Mouse (Mus musculus) cerebellum, adult 9-10 months (tissue): Measurements from ENCODE around the gene Pla2g3.

Experiments
- DNase-seq: peaks from one replicate; pipeline ENCODE4 v3.0.0; 2022

The Pla2g3 gene

DNA sequence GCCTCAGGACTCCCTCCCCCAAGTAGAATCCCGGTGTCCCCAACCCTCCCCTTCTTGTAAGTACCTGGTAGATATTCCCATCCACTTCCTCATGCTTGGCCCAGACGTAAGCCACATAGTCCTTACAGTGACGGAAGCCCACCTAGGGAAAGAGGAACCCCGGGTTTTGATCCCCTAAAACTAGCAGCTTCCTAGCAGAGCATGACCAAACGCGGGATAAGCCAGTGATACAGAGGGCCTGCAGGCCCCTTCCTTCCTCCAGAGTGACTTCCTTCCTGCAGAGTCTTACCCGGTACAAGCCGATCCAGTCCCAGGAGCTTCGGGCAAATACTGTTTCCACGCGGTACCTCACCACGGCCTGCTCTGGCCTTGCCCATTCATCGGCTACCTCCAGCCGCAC lies 7.4 kb downstream of the Pla2g3 start:
- no peak for DNase-seq

DNA sequence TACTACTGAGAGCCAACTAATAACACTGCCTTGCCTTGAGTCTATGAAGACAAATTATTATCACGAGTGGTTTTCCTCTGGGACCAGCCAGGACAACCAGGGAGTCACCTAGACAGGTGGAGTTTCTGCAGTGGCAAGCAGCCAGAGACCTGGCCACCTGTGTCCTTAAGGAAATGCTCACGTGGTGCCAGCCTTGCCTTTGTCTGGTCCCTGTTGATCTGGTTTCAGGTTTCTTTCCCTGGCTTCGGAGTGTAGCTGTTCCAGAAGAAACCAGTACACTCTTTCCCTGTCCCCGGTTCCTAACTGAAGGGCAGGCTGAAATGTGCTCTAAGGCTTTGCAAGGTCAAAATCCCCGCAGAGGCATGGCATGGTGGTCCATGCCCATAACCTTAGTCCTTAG lies 8.7 kb downstream of the Pla2g3 start:
- DNase-seq, result peak; percentile 51

DNA sequence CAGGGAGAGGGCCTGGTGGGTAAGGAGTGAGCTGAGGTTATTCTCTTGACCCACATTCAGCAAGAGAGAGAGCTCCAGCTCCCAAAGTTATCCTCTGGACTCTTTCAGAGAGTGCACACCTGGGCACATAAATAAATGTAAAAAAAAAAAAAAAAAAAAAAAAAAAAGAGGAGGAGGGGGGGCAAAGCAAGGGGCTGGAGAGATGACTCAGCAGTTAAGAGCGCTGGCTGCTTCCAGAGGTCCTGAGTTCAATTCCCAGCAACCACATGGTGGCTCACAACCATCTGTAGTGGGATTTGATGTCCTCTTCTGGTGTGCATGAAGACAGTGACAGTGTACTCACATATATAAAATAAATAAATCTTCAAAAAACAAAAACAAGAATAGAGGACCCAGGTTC lies 9.2 kb downstream of the Pla2g3 start:
- no peak for DNase-seq

DNA sequence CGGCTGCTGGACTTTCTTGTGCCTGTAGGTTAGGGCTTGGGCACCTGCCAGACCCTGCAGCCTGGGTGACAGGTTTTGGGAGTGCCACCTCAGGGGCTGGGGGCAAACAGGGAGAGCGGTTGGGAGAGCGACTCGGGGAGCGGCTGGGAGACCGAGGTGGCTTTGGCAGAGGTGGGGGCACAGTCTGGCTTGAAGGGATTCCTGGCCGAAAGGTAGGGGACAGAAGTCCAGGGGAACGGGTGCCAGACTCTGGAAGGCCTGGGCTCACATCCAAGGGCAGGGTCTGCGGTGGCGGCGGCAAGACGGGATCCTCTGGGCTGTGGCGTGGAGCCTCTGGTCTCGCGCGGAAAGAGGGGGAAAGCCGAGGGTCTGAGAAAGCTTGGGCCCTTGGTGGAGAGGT lies 14.0 kb downstream of the Pla2g3 start:
- DNase-seq, result peak; percentile 63

DNA sequence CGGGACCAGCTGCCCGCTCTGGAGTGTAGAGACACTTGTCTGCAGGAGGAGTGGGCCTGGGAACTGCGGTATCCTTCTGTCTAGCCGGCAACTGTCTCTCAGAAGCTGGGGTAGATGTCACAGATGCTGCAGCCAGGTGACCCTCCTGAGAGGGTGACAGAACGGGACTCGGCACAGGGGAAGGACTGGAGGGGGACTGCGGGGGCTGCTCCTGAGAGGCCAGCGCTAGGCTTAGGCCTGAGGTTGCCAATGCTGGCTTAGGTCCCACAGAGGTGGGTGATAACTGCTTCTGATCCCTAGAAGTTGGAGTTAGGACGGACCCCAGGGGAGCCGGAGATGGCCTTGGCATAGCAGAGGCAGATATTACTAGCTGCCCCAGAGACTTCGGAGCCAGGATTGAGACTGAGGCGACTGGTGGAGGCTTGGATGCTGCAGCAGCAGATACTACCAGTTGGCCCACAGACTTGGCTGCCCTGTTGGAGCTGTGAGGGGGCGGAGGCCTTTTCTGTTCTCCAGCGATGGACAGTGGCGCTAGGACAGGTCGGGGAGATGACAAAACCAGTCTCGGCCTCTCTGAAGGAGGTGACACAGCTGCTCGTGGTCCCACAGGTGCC lies 14.5 kb downstream of the Pla2g3 start:
- DNase-seq, result peak; percentile 68

DNA sequence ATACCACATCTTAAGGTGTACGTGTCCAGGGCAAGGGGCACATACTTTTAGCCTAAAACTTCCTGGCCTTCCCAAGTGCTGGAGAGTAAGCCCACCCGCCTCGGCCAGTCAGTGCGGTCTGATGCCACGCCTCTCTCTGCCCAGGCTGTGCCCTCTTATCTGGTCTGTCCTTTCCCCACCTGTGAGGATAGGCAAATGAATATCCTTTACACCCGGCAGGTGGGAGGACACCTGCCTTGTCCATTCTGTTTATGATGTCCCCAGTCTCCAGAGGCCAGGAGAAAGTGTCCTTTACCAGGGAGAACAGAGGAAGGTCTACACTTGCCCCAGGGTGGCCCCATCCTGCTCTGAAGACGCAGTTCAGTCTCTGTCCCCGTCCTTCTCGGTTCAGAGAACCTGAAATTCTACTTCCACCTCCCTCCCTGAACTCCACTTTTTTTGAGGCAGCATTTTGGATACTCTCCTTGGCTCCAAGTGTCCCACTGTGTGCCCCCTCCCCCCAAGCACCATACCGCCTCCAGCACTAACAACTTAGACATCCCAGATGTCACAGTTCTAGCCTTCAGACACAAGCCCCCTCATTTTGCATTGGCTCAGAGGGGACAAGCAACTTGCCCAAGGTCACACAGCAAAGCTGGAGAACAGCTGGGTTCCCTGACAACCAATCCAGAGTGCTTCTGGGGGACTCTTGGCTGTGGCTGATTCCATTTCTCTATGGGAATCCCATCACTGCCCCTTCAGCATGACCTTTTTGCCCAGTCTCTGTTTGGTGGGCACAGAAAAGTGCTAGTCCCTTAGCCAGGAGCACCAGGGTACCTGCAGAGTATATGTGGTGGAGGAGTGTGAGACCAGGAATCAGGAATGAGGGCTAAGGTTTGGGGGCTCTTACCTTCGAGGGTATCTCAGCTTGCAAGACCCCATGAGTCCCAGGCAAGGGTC lies 15.9 kb downstream of the Pla2g3 start:
- peak; percentile 62 for DNase-seq

DNA sequence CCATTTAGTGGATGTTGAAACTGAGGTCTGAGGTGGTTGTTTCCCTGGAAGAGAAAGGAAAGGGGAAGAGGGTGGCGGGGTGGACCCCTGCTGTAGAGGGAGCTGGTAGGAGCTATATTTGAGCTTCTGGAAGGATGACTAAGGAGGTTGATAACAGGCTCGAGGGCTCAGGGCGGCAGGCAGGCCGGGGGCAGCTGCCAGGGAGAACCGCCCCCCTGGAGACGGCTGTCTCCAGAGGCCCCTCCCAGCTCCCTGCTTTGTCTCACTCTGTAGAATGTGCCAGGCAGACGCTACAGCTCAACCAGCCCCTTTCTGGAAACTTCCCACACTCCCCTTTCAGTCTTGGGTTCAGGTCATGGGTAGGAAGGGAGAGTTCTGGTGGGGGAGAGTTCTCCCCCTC lies 20.1 kb downstream of the Pla2g3 start:
- DNase-seq, result no peak

DNA sequence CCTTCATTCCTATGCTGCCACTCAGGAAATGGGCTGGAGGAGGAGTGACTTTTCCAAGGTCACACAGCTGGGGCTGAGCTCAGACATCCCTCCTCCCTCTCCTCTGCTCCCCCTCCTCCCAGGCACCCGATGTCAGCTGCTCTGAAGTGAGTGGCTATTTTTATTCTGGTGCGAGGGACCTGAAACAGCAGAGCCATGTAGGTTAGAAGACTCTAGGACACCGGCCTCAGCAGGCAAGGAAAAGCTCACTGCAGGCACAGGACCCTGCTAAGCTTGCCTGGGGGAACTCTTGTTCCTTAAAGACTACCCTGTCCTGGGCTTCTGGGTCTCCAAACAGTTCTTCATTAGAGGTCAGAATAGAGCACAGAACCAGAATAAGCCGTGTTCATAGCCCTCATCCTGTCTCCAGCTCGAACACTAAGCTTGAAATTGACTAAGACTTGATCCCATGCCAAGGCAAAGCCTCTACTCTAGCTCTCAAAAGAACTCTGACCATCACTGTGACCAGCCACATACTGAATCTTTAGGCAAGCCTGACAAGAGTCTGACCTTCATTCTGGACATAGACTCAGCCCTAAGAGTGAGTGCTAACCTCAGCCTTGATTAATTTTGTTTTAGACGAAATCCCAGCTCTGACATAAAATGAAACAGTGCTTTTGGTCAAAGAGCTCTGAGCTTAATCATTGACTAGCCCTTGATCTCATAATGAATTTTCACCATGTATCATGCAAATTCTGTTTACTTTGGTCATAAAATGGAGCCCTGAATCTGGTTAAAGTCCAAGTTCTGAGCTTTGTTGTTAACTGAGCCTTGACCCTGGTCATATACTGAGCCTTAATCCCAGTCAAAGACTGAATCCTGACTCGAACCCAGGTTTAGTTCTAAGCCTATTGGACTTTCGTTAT lies 21.3 kb downstream of the Pla2g3 start:
- DNase-seq, result no peak

DNA sequence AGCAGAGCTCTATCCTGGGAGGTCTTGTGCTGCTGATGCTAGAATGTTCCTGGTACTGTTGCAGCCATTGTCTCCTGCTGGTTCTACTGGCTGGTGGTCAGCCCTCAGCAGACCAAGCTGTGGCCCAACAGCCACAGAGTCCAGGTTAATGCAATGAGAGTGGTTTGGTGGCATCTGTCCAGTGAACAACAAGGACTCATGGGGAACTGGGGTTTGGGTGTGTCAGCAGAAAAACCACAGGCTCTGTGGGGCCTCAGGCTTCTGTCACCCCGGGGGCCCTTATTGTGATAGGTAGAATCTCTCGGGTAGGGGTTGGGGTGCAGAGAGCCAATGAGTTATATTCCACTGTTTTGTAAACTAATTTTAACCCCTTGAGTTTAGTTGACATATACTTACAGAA lies 22.2 kb downstream of the Pla2g3 start:
- DNase-seq, result no peak

DNA sequence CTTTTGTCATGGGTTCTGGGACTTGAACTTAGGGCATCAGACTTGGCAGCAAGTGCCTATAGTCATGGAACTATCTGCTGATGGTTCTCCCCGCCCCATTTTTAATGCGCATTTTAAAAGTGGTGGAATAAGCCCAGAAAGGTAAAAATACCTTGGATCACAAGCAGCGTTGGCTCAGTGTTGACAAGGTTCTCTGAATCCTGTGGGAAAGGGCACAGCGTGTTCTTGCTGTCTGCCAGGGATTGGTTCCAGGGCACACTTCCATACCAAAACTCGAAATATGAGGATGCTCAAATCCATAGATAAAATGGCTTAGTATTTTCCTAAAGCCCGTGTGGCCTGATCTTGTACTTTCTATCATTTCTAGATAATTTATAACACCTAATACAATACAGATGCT lies 25.2 kb downstream of the Pla2g3 start:
- peak; percentile 84 for DNase-seq

DNA sequence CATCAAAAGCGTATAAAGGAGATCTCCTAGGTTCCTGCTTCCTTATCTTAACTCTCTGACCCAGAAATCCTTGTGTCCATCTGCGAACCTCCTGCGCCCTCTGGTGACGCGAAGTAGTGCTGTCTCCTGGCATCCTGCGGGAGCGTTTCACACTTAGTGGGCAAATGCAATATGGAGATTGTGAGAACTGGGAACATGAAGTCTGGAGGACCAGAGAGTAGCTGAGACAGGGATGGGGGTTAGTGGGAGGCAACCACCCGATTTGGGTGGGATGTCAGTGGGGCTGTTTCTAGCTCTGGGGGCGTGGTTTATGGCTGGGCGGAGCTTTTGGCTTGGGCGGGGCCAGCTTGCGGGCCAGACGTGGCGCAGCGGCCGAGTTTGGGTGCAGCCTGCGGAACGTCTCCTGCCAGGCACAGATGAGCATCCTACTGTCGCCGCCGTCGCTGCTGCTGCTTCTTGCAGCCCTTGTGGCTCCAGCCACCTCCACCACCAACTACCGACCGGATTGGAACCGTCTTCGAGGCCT lies 26.5 kb downstream of the Pla2g3 start, which contains the start of gene Selenom:
Gene Selenom (plus strand): TSS at position 156 of the 526 bp plus-strand sequence.
- DNase-seq, result peak; percentile 97

DNA sequence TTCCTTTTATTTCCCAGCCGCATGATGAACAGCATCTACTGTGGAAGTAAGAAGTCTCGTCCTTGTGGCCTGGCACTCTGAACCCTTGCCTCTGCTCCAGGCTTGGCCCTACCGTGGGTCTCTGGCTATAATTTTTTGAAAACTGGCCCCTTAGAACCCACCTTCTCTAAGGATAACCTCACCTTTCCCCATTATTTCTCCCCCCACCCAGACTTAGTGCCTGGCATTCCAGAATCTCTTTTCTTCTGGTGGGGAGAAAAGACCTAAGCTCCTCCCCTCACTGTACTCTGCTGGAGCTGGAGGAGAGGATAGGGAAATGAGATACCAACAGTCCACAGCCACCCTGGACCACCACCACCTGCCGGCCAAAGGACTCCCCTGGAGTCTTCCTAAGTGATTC lies 27.1 kb downstream of the Pla2g3 start:
- peak; percentile 71 for DNase-seq

DNA sequence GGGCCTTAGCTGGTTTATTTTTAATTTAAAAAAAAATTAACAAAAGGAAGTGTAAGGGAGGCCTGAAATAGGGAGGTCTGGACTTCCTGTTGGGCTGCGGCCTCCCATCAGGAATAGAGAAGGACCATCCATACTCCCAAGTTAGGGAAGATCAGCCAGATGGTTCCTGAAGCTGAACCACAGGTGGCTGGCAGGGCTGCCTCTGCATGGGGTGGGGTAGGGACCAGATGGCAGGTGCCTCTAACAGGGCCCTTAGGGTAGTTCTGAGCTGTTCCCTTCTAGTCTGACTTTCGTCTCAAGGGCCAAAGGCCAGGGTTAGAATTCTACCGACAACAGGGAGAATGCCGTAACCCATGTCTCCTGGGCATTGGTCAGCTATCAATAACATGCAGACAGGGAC lies 27.6 kb downstream of the Pla2g3 start:
- DNase-seq, result peak; percentile 96

DNA sequence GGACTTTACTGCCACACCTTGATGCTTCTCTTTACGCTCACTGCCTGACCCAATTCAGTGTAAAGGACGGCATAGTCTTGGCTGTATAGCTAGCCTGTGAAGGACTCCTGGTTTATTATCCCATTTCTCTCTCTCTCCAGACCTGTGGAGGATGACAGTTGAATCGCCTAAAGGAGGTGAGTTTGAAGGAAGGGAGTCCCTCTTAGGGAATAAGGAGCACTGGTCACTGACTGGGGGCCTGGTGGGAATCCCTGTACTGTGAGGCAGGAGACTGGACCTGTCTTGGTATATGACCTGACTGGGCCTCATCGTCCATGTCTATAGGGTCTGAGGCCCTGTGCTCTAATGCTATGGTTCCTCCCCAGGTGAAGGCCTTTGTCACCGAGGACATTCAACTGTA lies 28.0 kb downstream of the Pla2g3 start:
- peak; percentile 66 for DNase-seq

DNA sequence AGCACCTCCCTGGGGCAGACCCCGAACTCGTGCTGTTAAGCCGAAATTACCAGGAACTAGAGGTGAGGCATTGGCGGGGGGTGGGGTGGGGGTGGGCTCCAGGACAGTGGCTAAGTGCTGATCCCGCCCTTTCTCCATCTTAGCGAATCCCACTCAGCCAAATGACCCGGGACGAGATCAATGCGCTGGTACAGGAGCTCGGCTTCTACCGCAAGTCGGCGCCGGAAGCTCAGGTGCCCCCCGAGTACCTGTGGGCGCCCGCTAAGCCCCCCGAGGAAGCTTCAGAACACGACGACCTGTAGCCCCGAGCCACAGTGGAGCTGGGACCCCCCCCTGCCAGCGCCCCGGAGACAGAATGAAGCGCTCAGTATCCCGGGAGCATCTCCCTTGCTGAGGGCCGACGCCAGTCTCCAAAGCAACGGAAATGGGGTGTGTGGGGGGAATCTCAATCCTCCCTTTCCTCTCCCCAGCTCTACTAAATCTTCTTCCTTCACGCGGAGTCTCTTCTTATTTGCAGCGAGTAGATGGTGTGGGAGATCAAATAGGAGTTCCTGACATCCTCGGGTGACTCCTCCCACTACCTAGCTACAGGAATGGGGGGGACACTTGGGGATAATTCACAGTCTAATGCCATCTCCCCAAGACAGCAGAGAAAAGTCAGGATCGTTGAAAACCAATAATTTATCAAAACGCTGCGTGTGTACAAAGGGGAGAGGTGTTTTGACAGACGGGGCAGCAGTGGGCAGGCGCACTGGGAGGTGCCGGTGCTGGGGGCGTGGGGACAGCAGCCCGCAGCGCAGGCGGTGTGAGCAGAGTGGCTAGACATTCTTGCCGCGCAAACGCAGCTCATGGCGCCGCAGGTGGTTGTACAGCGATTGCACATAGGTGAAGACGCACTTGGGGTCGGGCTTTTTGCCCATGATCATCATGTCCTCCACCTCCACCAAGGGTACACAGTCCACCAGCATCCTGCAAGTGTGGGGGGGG lies 29.1 kb downstream of the Pla2g3 start:
- DNase-seq, result peak; percentile 68

DNA sequence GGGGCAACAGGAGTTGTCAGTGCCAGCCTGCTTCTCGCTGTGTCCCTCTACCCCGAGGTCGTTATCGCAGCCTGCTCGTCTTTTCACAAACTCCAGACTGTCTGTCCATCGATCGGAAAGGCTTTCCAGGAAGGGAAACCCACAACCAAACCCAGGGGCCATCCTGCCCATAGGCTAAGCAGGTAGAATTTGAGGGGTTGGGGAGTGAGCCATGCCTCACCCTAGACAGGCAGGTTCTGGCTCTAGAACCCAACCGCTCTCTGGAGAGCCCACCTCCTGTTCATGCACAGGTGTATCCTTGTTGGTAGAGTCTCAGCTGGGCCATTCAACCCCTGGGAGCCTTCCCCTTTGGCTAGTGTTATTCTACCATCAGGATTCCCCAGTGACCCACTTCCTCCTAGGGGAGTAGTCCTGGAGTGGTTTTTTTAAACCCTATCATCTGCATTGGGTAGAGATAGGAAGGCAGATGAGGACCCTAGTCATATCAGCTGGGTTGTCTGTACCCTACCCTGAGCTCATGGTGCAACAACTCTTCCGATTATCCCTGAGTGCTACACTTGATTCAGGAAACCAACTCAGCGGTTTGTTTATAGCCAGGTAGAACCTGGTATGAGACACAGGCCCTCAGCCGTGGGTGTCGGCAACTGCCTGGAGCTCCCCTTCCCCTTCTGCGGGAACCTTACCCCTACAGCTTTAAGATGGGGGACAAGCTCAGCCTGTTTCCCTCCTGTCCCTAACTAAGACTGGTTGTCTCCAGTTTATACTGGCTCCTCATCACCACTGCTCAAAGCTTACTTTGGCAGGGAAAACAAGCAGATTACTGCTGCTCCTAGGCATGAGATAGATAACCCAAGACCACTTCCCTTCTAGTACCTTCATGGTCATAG lies 30.0 kb downstream of the Pla2g3 start:
- DNase-seq, result peak; percentile 62

DNA sequence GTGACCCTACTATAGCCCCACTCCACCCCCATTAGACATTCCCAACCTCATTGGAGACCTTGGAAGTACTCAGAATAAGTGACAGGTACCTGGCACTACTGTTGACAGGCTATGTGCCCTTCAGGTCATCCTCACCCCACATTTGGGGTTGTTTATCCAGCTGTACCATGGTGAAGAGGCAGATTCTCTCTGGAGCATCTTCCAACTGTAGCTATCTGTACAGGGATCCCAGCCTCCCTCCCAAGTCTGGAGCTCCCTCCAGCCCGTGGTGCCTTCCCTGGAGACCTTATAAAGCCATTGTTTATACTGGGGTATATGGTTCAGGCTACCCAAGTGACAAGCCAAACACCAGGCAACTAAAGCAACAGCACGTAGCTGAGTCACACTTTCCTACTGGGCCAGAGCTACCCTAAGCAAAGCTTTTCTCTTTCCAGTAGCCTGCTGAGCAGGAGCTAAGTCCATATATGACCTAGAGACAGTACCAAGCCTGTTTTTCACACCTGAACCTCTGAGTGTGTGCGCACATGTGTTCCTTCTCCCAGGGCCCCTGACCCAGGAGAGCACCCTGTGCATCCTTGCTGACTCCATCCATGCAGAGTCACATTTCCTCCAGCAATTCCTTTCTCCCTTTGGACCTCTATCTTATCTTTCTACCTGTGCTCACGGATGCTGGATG lies 31.1 kb downstream of the Pla2g3 start:
- DNase-seq, result peak; percentile 59

DNA sequence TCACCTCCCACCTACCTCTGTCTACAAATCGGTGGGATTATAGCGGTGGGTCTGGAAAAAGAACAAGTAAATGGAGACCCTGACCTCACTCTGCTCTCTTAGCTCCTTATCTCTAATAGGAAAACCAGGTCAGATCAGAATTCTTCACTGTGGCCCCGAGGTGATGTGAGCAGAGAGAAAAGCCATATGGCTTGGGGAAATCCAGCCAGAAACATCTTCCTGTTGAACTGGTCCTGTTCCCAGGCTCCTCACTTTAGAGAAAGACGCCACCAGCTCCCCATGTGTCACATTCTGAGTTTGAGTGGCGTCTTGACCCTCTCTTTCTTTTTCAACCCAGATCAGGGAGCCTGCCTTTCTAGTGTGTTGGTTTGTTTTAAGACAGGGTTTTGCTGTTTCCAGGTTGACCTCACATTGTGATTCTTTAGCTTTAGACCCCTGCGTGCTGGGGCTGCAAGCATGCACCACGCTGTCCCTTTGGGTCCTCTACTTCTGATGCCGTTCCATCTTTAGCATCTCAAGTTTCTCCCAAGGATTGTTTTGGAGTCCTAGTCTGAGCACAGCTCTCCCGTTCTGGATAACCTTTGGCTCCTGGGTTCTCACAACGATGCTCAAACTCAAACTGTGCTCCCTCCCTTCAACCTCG lies 31.8 kb downstream of the Pla2g3 start:
- DNase-seq, result peak; percentile 86

DNA sequence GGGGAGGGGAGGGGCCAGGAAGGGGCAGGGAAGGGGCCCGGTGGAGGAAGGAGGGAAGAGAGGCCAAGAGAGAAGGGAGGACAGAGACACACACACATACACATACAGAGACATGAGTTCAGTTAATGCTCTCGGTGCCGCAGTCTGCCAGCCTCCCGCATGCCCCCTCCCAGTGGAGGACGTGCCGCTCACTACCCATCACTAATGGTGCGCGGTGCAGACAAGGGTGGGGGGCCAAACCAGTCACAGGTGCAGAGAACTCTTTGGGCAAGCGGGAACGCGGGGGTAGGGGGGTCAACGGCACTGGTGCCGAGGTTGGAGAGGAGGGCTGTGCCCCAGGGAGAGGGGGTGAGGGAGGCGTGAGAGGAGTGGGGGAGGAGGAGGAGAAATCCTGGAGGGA lies 32.8 kb downstream of the Pla2g3 start:
- peak; percentile 63 for DNase-seq
